Mouse (Mus musculus) olfactory bulb, adult 2 months (tissue): Measurements from ENCODE around the gene Jak1. TPM values are rescaled to one million over a fixed set of nuclear protein-coding genes. Genes with fewer than 3 reads are reported as not detected.

Source experiments
- H3K27ac ChIP-seq: fragments of 200-500 bp; 2 replicates; pipeline ENCODE4 v1.5.1; 2012; ENCODE audit warnings: low read depth, low read length; ENCODE audit not compliant: insufficient read depth
- H3K4me1 ChIP-seq: fragments of 200-500 bp; 2 replicates; pipeline ENCODE4 v1.6.1; 2012; ENCODE audit warnings: low read length; ENCODE audit not compliant: control insufficient read depth, insufficient read depth
- H3K4me3 ChIP-seq: fragments of 200-500 bp; 2 replicates; pipeline ENCODE4 v1.5.1; 2012; ENCODE audit warnings: mild to moderate bottlenecking, low read depth, low read length, moderate library complexity; ENCODE audit not compliant: insufficient read depth
- CTCF ChIP-seq: fragments of 200-500 bp; IDR thresholded peaks from 2 replicates; pipeline ENCODE4 v1.5.1; 2012; ENCODE audit warnings: low read depth, mild to moderate bottlenecking, low read length, moderate library complexity; ENCODE audit not compliant: insufficient read depth
- POLR2A ChIP-seq: fragments of 200-500 bp; IDR thresholded peaks from 2 replicates; pipeline ENCODE4 v1.6.1; 2012; ENCODE audit warnings: mild to moderate bottlenecking, low read depth, low read length, moderate library complexity; ENCODE audit not compliant: insufficient read depth
- WGBS: fragments of 180-500 bp; shearing (Covaris S2); methylation state at CpG from one replicate; pipeline ENCODE4 v1.1.7; 2018; 5-methylcytosine and 5-hydroxymethylcytosine counted together
- polyA plus RNA-seq: library from polyadenylated mRNA; stranded (reverse); fragments of >200 nt; gene quantifications from 2 replicates; pipeline ENCODE4 v1.2.4, GENCODE M21; 2012; ENCODE audit warnings: low replicate concordance; ENCODE audit not compliant: missing spikeins, insufficient read depth, insufficient read length

Jak1 gene
- polyA plus RNA-seq, 1 experiment = 548 TPM

DNA sequence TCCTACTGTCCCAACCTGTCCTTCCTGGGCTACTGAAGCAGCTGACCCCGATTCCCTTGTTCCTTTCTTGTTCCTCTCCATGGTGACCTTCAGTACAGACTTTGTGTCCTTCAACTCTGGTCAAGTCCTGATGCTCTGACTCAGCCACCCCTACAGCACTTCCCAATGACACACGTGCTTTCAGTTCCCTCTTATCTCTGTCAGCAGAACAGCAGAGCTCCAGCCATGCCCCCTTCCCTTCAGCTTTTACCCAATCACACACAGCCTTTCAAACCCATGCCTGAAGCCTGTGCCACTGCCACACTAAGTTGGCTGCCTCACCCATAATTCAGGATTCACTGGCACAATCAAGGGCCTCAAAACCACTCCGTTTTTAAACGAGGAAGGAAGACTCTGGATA, 109.5 kb downstream of the Jak1 start:
- 65% methylated on average over 4 of the region's 4 CpGs for WGBS
- no peaks in the 10 kb centered on the region for H3K4me1 ChIP-seq
- no peak overlapping the region for H3K27ac ChIP-seq
- TF ChIP-seq CTCF (no peak), POLR2A (no peak)
- H3K4me3 ChIP-seq = no peak overlapping the region

DNA sequence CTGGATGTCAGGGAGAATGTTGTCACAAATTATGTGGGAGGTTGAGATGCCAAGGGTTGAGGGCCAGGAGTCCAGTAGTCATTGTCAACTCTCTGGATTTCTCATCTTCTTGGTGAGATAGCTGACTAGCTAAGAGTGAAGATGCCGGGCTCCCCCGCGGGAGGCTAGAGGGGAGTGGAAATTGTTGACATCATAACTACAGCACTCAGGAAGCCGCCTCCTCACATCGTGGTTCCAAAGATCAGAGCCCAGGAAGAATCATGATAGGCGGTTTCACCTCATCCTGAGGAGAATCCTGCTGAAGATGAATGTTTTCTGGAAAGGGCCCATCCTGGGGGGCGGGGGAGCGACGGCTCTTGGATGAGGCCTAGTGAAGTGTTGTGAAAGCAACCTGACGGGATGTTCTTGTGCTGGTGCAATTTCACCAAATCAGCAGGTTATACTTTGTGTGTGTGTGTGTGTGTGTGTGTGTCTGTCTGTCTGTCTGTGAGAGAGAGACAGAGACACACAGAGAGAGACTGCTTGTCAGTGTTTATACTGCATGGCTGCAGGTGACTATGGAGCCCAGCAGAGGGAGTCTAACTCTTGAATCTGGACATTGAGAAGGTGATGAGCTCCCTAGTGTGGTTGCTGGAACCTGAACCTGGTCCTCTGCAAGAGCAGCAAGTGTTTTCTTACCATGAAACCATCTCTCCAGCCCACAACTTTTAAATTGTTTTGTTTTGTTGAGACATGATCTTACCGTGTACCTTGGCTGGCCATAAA, 118.0 kb downstream of the Jak1 start:
- H3K27ac ChIP-seq = no peak overlapping the region

DNA sequence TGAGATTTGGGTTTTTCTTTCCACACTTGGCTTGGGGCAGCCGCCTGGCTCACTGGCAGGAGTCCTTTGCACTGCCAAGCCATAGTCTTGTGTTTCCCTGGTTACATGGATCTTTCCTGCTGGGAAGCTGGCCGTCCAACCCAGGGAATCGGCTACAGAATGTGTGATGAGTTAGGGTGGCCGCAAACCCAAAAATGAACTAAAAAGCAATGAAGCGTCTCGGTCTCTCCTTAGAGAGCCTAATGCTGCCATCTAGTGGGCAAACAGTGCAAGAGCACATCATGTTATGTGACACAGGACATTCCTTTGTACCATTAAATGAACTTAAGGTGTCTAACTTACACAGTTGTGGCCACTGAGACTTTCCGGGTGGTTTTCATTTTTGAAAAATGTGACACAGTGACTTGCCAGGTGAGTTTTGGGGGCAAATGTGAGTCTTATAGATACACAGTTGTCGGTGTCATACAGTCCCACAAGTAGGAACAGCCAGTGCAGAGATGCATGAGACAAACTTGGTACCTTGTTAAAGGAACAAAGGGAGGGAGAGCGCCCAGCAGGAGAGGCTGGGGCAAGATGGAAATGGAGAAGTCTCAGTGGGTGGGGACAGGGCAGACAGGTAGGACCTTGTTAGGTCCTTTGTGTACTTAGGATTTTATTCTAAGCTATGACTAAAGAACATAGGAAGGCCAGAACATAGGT, 118.9 kb downstream of the Jak1 start:
- Histone ChIP-seq H3K4me1 (no peaks in the 10 kb centered on the region; the same call in 1 of the 2 replicates), H3K27ac (no peak overlapping the region), H3K4me3 (no peak overlapping the region)
- TF ChIP-seq CTCF = 0 out of 2 replicates have a peak, but pooled peaks have one; percentile 13
- TF ChIP-seq POLR2A = no peak
- WGBS = 24% methylated on average over 9 of the region's 9 CpGs

More for the DNA sequence above, 118.0 kb downstream of the Jak1 start:
- Histone ChIP-seq H3K4me1 (no peaks in the 10 kb centered on the region; the same call in 1 of the 2 replicates), H3K4me3 (no peak overlapping the region)
- TF ChIP-seq CTCF (no peak), POLR2A (no peak)
- 85% methylated on average over 11 of the region's 11 CpGs for WGBS

DNA sequence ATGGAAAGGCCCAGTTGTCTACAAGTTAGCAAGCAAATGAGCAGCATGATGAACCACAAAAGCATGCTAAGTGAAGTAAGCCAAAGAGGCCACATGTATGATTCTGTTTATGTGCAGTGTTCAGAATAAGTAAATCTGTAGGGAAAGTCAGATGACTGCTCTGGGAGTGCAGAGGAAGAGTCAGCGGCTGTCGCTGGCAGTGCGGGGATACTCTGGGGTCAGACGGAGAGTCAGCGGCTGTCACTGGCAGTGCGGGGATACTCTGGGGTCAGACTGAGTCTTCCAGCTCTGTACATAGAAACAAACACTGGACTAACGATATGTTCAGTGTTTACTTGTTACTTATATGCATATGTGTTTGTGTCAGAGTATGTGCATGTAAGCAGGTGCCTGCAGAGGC, 120.3 kb downstream of the Jak1 start:
- no peak for TF ChIP-seq CTCF
- TF ChIP-seq POLR2A = no peak
- Histone ChIP-seq H3K27ac (no peak overlapping the region), H3K4me1 (no peaks in the 10 kb centered on the region; the same call in 1 of the 2 replicates), H3K4me3 (no peak overlapping the region)
- 94% methylated on average over 7 of the region's 7 CpGs for WGBS

DNA sequence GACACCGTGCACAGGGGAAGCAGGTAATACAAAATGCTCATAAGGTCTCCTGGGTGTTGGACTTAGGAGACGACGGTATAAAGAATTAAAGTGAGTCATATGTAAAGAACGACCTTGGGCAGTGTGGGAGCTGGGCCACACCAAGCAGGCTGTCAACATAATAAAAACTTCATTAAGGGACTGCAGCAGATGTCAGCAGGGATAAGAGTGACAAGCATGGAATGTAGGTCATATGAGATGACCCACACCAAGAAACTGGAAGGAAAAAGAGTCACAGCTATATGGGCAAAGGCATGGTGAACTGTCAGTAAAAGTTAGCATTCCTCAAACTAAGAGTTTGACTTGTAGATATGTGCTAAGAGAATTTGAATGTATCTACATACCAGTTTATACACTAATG, 120.7 kb downstream of the Jak1 start:
- no peak overlapping the region for H3K27ac ChIP-seq
- WGBS = 88% methylated on average over 4 of the region's 4 CpGs
- no peaks in the 10 kb centered on the region; the same call in 1 of the 2 replicates for H3K4me1 ChIP-seq
- TF ChIP-seq CTCF (no peak), POLR2A (no peak)
- H3K4me3 ChIP-seq = no peak overlapping the region

DNA sequence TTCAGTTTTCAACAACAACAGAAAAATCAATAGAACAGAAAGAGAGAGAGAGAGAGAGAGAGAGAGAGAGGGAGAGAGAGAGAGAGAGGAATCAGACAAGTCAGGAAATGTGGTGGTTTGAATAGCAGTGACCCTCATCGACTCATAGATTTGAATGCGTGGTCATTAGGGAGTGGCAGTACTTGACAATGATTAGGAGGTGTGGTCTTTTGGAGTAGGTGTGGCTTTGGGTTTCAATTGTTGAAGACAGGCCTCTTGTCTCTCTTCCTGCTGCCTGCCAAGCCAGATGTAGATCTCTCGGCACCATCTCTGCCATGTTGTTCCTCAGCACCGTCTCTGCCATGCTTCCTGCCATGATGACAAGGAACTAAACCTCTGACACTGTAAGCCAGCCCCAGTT, 121.2 kb downstream of the Jak1 start:
- TF ChIP-seq POLR2A = no peak
- TF ChIP-seq CTCF = no peak
- H3K4me3 ChIP-seq = no peak overlapping the region
- H3K27ac ChIP-seq = no peak overlapping the region
- H3K4me1 ChIP-seq = no peaks in the 10 kb centered on the region; the same call in 1 of the 2 replicates
- WGBS = 89% methylated on average over 4 of the region's 4 CpGs

DNA sequence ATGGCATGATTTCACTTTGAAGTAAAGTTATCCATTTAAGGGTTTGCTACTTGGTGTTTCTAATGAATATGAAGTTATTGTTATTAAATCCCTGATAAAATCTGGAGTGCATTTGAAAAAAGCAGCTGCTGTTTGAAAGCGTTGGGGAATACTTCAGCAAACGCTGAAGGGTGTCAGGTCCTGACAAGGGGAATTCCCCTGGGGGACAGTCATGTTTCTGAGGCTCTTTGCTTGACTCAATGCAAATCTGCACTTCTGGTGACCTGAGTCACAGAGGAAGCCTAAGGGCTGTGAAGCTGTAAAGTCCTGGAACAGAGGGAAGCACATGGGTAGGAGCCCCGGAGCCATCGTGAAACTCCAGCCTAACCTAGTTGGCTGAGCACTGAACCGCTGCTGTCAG, 123.3 kb downstream of the Jak1 start:
- no peak overlapping the region for H3K4me3 ChIP-seq
- H3K27ac ChIP-seq = no peak overlapping the region
- no peaks in the 10 kb centered on the region; the same call in 1 of the 2 replicates for H3K4me1 ChIP-seq
- WGBS = 86% methylated on average over 5 of the region's 5 CpGs
- no peak for TF ChIP-seq CTCF

DNA sequence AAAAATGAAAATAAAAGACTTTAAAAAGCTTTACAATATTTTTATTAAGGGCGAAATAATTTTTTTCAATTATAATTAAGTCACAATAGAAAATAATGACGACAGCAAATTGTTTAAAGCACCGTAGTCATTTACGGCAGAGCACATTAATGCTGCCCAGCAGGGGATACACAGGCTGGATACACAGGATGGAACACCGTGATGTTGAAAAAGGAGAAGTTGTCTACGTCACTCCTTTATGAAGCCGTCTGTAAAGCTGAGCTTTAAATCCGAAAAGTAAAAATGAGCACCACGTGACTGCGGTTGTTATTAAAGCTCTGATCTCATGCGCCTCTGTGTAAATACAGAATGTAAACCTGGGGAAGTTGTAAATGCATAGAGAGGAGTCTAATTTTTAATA, 127.1 kb downstream of the Jak1 start:
- Histone ChIP-seq H3K27ac (no peak overlapping the region), H3K4me3 (no peak overlapping the region), H3K4me1 (no peaks in the 10 kb centered on the region)
- 89% methylated on average over 11 of the region's 11 CpGs for WGBS
- TF ChIP-seq CTCF = no peak
- no peak for TF ChIP-seq POLR2A

DNA sequence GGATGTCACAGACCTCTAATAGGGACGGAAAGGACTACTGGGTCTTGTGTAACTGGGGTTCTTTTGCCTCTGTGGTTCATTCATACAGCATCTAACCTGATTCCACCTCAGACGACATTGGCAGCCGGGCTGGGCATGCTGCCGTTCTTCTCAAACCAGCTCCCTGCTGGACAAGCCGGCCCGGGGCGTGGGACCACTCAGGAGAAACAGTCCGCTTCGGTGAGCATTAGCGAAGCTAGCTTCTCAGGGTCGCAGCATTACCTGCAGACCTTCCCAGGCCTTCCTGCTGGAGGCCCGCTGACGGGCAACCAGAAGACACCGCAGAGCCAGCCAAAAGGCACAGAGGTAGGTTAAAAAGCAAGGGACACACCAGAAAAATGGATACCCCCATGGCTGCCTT, 129.2 kb downstream of the Jak1 start:
- H3K4me1 ChIP-seq = no peaks in the 10 kb centered on the region
- no peak overlapping the region for H3K4me3 ChIP-seq
- no peak for TF ChIP-seq POLR2A
- no peak for TF ChIP-seq CTCF
- 96% methylated on average over 14 of the region's 14 CpGs for WGBS
- no peak overlapping the region for H3K27ac ChIP-seq
